Mouse (Mus musculus) spleen, adult 12 weeks (tissue): ENCODE results near the gene Hexb.

ENCODE experiments used
- DNase-seq: peaks from one replicate; pipeline ENCODE4 v3.0.0; 2022; ENCODE audit warnings: low spot score

Gene Hexb

DNA sequence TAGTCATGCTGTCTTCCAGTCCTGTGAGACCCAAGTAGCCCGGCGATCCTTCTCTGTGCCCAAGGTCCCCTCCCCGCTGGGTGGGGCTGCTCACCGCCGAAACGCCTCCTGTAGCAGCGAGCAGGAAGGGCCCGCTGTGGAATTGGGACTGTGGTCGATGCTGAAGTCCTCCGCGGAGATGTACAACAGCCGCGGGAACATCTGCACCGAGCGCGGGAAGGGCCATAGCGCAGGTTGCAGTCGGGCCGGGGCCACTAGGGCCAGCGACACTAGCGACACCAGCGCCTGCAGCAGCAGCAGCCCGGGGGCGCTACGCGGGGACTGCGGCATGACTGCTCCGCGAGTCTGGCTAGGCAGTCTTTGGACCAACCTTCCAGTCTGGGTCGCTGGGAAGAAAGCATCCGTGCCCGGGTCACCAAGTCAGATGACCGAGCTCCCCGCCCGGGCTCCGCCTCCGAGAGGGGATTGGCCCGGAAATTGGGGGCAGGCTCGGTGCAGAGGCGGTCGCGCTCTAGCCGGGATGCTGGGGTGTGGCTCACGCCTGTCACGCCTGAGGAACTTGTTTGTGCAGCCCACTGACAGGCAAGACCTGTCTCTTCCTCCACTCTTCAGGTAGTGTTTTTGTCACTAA is at the start of gene Hexb:
TSS of gene Hexb (minus strand) at position 426 of the 631 bp plus-strand sequence.
- DNase-seq = peak; percentile 81

DNA sequence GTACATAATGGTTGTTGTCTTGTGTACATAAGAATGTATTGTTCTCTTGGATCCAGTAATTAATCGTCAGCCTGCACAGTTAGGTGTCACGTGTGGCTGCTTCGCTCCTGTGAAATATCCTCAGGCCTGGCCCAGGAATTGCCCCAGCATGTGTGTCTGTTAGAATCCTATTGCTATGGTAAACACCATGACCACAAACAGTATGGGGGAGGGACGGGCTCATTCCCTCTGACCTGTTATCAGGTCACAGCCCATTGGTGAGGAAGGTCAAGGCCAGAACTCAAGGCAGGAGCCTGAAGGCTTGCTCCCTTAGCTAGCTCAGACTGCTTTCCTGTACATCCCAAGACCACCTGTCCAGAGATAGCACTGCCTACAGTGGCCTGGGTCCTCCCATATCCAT is 49.6 kb upstream of the Hexb start:
- no peak for DNase-seq

DNA sequence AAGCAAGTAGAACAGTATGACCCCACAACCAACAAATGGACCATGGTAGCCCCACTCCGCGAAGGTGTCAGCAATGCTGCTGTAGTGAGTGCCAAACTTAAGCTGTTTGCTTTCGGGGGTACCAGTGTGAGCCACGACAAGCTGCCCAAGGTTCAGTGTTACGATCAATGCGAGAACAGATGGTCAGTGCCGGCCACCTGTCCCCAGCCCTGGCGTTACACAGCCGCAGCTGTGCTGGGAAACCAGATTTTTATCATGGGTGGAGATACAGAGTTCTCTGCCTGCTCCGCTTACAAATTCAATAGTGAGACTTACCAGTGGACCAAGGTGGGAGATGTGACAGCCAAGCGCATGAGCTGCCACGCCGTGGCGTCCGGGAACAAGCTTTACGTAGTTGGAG is 48.1 kb upstream of the Hexb start:
- DNase-seq = no peak

DNA sequence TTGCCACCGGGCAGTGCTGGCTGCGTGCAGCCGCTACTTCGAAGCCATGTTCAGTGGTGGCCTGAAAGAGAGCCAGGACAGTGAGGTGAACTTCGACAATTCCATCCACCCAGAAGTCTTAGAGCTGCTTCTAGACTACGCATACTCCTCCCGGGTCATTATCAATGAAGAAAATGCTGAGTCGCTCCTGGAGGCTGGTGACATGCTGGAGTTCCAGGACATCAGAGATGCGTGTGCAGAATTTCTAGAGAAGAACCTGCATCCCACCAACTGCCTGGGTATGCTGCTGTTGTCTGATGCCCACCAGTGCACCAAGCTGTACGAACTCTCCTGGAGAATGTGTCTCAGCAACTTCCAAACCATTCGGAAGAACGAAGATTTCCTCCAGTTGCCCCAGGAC is 47.0 kb upstream of the Hexb start:
- no peak for DNase-seq

DNA sequence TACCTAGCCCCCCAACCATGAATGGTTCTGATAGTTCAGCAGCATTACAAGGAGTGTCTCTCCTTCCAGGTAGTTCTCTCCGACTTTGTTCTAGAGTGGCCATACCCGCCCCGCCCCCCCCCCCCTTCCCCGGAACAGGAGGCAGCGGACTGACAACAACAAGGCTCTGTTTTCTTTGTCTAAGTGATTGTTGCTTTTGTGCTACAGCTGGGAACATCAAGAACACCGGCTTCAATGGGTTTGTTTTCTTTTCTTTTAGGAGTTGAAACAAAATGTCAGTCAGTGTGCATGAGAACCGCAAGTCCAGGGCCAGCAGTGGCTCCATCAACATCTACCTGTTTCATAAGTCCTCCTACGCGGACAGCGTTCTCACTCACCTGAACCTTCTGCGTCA is 46.6 kb upstream of the Hexb start:
- no peak for DNase-seq

DNA sequence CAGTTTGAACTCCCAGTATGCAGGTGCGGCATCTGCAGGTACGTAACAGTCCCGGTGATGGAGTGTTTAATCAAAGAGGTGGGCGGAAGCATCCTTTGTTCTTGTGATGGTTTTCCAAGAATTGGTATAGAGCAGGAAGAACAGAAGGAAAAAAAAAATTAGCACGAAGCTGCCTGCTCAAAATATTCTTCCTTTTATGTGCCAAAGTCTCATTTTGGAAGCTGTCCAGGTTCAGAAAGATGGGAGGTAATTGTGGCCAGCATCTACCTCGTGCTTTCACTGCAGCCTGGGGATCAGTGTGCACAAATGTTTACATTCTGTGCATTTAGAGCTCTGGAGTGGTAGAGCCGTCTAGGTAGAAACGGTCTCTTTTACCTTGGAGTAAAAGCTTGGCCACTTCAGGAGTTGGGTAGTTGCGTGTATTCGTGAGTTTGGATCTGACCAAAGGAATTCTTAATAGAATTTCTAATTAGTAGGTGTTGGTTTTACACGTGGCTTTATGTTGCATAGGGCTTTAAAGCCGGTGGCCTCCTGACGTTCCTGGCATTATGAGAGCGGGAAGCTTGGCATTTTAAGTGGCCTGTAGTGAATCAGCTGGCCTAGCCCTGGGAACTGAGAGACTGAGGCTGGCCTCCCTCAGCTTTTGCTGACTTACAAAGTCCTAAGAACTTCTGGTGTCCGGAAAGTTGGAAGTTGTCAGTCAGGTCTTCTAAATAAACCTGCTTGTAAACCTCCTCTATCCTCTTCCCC is 46.0 kb upstream of the Hexb start:
- no peak for DNase-seq

DNA sequence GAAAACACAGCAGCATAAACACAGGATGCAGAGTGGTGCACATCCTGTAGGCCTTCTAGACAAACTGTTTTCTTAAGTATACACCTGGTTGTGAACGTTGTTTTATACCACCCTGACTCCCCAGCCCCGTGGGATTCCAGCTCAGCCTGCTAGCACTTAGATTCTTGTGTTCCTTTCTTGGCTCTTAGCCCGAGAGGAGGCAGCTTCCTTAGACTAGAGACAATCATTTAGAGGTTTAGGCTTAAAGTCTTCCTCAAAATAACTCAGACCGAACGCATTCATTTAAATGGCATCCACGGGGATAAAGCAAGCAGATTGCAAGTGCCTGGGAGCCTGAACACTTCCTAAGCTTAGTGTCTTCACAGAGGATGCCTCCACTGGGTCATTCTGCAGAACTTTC is 44.6 kb upstream of the Hexb start:
- DNase-seq = no peak

DNA sequence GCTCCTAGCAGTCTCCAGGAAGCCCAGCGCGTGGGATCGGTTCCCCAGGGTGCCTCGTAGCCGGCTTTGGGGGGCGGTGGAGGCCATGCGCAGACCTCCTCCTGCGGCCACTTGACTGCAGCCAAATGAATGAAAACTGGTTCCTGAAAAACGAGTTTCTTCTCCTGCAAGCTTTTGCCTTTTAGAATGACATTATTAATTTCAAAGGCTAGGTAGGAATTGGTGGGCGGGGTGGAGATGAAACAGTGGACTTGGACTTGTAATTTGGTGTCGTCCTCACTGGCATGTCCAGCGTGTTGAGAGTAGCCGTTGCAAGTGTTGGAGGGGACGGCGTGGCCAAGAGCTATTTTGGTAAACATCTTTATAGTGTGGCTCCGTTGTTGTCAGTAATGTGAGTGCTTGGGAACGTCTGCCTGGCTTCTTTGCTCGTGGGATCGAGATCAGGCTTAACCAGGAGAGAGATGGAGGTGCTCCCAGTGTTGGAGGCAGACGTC is 43.7 kb upstream of the Hexb start:
- DNase-seq = no peak

DNA sequence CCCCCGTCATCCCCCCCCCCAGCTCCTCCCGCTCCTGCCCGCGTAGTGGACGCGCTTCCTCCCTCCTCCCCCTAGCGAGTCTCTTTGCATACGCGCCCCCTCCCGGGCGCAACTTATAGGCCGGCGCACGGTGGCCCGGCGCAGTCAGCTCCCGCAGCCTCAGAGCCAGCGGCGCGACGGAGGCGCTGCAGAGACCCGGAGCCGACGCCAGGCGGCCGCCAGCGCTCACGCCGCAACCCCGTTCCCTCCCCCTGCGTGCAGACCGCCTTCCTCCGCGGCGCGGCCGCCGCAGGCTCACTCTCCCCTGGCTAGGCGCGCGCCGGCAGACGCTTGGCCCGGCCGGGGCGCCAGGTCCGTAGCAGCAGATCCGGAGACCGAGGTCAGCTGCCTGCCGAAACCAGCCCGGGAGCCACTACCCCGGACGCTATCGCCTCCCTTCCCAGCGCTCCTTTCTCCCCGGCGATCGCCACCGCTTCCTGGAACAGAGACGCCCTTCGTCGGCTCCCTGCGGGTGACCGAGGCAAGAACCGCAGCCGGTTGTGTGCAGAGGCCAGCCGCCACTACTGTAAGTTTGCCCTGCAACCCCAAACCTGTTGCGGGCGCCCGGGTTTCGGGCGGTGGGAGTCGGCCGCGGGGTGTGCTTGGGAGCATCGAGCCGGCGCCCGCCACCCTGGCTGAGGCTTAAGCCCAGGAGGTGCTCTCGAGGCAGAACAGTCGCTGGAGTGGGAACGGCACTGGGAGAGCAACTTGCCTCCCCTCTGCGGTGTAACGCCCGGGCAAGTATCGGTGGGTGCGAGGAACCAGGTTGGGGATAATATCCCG is 43.0 kb upstream of the Hexb start, which contains the start of gene Enc1:
TSS of gene Enc1 (plus strand) at position 141 of the 822 bp plus-strand sequence.
- peak; percentile 62 for DNase-seq

DNA sequence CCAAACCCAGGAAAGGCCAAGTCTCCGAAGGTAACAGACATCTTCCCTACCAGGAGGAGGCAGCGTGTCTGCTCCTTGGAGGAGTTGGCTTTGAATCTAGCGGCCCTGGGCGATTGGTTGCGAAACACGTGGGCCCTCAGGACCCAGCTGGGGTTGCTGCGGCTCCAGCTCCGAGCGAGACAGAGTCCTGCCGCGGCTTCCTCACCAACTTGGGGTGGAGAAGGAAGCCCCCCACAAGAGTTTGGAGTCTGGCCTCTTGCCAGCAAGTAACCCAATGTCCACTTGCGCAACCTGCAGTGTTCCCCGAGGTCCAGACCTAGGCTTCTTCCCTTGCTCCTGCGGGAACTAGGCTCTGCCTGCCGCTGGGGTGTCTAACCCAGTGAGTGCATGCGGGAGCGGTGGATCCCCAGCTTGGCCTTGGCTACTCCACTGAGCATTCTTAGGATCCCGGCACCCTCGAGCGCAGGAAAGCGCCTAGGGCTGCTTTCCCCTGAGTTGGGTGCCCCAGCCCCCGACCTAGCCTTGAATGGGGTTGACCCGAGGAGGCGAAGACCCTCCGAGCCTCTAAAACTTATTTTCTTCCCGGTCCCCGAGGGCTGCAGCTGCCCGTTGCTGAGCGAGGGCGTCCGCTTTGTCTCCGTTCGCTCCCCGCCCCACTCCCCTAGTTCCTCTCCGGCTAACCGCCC is 42.3 kb upstream of the Hexb start:
- DNase-seq = no peak

DNA sequence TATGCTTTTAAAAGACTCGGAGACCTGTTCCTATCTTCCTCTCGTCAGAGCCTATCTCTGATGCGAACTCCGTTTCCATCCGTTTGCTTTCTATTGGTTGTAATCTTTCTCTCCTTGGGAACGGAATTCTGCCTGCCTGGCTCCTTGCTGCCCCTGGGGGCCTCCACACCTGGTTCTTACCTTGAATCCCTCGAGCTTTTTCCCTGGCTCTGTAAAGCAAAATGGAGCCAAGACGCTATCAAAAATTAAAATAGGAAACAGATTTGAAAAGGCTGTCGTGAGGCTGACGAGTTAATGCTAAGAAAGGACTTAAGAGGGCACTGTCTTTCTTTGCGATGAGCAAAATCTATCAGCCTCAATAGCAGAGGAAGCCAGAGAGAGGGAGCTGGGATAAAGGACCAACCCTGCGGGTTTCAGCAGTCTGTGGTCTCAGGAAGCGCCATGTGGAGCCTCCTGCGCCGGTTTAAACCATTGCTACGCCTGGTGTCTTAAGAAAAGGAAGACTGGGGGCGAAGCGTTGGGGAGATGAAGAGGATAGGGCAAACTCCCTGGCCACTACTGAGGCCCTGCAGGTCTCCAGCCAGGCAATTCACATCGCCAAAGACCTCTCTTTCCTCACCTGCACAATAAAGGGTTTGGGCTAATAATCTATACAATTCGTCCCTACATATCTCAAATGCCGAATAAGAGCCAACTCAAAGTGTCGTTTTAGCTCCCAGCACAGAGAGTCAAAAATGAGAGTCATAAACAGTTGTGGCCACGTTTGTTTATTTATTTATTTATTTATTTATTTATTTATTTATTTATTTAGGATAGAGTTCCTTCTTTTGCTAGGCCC is 41.4 kb upstream of the Hexb start:
- no peak for DNase-seq

DNA sequence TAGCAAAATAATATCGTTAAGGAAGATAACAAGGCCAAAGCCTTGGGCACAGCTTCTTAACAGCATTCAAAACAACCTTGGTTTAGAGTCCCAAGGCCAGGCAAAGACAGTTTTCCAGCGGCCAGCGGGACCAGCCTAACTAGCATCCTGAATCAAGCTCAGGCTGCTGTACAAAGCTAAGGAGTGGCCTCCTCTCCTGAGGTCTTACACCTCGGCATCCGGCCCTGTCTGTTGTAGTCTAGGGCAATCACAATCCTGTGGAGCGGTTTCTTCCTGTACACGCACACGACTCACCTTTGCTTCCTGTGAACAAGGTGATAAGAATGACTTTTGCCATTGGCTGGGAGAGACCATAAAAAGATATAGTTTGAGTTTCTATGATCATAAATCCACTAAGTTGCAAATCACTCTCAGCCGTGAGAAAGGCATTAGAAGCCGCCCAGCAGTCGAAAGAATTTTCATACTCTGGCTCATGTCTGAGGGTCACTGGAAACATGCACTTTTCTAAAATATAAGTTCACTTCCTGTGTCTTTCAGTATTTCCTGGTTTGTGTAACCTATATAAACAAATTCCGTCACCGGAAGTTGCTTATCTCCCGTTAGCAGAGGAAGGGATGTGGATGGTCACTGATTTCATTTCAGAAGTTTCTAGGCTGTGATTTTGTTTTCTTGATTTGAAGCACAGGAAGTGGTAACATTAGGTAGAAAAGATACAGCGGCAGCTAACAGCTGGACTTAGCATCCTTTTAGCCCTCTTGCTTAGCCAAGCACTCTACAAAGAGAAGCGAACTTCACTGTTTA is 40.2 kb upstream of the Hexb start:
- DNase-seq = no peak

DNA sequence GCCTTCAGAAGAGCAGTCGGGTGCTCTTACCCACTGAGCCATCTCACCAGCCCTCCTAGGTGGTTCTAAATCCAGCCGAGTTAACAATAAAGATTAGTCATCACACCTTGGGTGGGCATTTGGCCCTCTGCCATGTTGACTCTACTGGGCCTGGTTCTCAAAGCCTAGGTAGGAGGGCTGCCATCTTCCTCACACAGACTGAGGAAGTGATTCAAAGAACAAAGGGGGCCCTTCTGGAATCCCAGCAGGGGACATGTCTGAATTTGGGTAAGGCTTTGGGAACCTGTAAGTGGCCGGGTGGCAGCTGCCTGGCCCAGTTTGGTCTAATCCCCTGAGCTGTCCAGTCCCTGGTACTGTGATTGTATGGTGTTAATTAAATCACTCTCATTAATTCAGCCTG is 39.5 kb upstream of the Hexb start:
- no peak for DNase-seq

DNA sequence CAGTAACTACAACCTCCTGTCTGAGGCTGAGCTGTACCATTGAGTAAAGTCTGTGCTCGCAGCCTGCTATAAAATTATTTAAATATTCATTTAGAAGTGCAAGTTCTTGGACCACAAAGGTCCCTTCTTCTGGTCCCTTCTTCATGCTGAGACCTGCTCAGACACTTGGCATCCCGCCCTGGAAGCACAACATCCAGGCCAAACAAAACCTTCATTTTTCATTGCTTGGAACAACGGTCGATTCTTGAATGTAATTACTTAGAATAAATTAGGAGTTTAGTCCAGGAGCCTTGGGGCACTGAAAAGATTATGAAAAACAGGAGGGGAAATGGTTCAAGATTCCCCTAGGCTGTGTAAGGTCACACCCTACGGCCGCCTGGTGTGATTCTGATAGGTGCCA is 37.8 kb upstream of the Hexb start:
- no peak for DNase-seq

DNA sequence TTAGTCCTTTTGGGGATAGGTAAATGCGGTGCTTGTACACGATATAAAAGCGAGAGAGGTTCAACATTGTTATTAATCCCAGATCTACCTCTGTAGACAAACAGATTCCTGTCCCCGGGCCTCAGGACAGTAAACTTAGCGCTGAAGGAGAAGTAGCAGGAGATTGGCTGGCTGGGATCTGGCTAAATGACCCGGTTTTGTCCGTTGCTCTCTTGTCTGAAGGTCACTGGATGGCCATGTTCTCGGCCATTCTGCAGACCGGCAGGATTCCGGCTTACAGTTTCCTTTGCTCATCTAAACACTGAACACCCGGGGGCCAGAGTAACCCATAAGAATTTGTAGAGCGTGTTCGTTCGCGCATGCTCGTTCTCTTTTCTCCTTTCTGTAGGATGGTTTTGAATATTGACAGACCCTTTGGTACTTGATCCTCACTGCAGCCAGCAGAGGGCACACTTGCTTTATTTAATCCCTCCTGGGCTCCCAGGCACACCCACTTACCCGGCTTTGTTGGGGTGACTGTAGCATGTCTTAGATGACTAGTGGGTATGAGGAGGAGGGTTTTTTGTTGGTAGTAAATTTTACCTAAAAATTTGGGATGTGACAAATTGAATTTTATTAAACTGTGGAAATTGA is 36.7 kb upstream of the Hexb start:
- peak; percentile 45 for DNase-seq

DNA sequence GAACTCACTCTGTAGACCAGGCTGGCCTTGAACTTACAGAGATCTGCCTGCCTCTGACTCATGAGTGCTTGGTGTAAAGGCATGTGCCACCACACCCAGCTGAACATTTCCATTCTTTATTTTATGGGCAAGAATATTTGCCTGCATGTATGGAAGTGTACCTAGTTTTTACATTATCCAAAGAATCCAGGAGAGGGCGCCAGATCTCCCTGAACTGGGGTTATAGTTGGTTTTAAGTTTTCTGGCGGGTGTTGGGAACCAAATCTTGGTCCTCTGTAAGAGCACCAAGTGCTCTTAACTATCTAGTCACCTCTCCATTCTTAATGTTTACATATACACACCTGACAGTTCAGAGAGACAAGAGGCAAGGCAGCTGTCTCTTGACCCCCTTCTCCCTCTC is 34.9 kb upstream of the Hexb start:
- DNase-seq = no peak

DNA sequence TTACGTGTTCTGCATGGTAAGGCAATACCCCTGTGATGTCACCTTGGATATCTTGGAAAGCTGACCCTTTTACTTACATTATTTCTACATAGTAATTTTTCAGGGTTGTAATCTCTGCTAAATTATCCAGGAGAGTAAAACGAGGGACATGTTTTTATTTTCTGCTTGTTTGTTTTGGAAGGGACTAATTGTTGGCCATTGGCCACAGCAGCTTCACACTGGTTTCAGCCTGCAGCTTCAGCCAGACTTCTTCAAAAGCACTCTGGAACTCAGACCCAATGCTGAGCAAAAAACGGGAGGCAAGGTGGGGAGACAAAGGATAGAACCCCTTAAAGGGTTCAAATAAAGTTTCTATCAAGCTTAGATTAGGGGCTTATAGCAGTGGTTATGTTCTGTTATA is 31.9 kb upstream of the Hexb start:
- DNase-seq = no peak

DNA sequence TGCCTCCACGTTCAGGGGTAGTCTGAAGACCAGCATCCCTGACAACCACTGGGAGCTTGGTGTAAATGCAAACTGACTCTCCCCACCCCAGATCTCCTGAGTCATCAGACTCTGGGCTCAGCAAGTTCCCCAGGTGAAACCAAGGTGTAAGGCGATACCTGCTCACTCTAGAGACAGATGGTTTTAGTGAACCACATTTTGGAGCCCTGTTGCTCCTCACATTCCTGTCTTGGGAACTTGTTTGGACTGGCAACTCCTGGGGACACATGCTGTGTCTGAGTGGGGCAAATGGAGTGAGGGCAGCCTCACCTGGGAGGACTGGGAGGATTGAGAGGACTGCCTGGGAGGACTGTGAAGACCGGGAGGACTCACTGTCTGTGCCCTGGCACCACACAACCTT is 29.6 kb upstream of the Hexb start:
- DNase-seq = no peak

DNA sequence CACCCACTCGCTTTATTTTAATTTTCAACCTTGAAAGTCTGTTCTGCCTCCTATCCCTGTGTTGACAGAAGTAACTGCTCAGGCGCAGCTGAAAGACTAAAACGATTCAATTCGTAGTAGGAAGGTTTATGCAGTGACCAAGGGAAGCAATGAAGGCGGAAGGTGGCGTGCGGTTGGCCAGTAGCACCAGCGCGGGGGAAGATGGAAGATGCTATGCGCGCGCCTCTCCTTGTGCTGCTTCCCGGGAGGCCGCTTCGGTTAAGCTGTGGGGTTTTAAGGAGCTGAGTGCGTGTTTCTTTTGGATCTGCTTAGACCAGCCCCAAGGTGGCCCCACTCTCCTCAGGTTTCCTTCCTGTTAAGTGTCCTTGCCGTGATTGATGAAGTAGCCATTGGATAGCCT is 27.0 kb upstream of the Hexb start:
- no peak for DNase-seq
